Mouse (Mus musculus): Measurements from ENCODE around the gene Spag6l. TPM values are rescaled to one million over a fixed set of nuclear protein-coding genes. Genes with fewer than 3 reads are reported as not detected.
A peak's percentile ranks its signal among the peaks of the same experiment; 100 is the strongest.

Spag6l gene
- polyA plus RNA-seq, 1 experiment from 2014 or later, result 0.15 TPM

DNA sequence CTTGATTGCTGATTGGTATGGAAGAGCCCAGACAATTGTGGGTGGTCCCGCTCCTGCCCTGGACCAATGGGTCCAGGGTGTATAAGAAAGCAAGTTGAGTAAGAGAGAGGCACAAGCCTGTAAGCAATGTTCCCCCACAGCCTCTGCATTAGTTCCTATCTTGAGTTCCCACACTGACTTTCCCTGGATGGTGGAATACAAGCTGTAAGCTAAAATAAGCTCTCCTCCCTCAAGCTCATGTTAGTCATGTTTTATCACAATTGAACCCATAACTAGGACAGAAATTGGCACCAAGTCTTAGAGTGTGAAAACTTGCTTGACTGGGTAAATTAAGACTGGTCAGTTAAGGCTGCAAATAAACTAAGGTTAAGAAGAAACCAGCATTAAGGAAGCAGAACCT lies 26.3 kb upstream of the Spag6l start:
- no peaks in the 10 kb centered on the region for H3K4me1 ChIP-seq (replicated peaks)
- H3K27me3 ChIP-seq (replicated peaks), result no peaks in the 10 kb centered on the region
- no peak overlapping the region for H3K27ac ChIP-seq (ENCODE audit: poor library complexity, severe bottlenecking)
- no peak overlapping the region for H3K9ac ChIP-seq
- H3K36me3 ChIP-seq, result no peaks in the 10 kb centered on the region
- no peak overlapping the region for H3K4me2 ChIP-seq
- no peak overlapping the region for H3K4me3 ChIP-seq
- H3K9me3 ChIP-seq (replicated peaks), result peaks cover 7% of the 10 kb centered on the region; the same call in 1 of the 2 replicates
- ATAC-seq (ENCODE audit: insufficient number of reproducible peaks, low FRiP score), result no peak
- WGBS, result 91% methylated on average over 1 of the region's 1 CpGs

DNA sequence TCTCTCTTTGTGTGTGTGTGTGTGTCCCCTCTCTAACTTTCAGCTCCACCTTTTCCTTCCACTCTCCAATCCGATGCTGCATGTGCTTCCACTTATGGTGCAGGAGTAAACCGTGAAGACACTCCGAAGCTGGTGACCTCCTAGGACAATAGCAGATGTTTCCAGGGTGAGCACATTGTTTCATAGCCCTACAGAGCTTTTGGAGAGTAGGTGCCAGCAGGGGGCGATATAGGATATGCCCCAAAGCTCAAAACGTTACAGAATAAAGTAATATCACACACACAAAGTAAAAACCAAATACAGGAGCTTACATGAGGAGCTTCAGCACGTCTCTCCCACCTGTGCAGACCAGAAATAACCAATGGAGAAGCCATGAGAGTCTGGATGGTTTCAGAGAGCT lies 25.6 kb upstream of the Spag6l start:
- Histone ChIP-seq H3K27ac (ENCODE audit: poor library complexity, severe bottlenecking) (no peak overlapping the region), H3K9me3 (replicated peaks) (peaks cover 7% of the 10 kb centered on the region; the same call in 1 of the 2 replicates), H3K4me3 (no peak overlapping the region), H3K4me2 (no peak overlapping the region), H3K9ac (no peak overlapping the region), H3K36me3 (no peaks in the 10 kb centered on the region), H3K4me1 (replicated peaks) (no peaks in the 10 kb centered on the region), H3K27me3 (replicated peaks) (no peaks in the 10 kb centered on the region)
- ATAC-seq (ENCODE audit: insufficient number of reproducible peaks, low FRiP score), result no peak
- 28% methylated on average over 6 of the region's 6 CpGs for WGBS

DNA sequence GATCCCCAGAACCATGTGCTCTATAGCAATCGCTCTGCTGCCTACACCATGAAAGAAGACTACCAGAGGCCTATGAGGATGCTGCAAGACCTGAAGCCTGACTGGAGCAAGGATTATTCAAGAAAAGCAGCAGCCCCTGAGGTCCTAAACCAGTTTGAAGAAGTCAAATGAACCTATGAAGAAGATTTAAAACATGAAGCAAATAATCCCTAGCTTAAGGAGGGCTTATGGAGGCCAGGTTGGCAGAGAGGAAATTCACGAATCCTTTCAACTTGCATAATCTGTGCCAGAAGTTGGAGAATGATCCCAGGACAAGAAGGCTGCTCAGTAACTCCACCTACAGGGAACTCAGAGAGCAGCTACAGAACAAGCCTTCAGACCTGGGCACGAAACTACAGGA lies 23.2 kb upstream of the Spag6l start:
- Histone ChIP-seq H3K4me2 (no peak overlapping the region), H3K9me3 (replicated peaks) (peaks cover 7% of the 10 kb centered on the region; the same call in 1 of the 2 replicates), H3K4me1 (replicated peaks) (no peaks in the 10 kb centered on the region), H3K4me3 (no peak overlapping the region), H3K27me3 (replicated peaks) (no peaks in the 10 kb centered on the region), H3K27ac (ENCODE audit: poor library complexity, severe bottlenecking) (no peak overlapping the region), H3K36me3 (no peaks in the 10 kb centered on the region), H3K9ac (no peak overlapping the region)
- 80% methylated on average over 3 of the region's 3 CpGs for WGBS
- no peak for ATAC-seq (ENCODE audit: insufficient number of reproducible peaks, low FRiP score)

DNA sequence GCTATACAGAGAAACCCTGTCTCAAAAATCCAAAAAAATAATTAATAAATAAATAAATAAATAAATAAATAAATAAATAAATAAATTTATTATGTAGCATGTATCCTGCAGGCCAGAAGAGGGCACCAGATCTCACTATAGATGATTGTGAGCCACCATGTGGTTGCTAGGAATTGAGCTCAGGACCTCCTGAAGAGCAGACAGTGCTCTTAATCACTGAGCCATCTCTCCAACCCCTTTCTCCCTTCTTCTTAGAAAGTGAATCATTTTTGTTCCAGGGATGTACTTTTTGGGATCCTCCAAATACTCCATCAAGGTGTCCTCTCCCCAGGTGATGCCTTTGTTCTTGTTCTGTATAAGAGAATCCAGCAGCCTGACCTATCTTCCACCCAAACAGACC lies 19.9 kb upstream of the Spag6l start:
- Histone ChIP-seq H3K27me3 (replicated peaks) (no peaks in the 10 kb centered on the region), H3K9ac (no peak overlapping the region), H3K4me3 (no peak overlapping the region), H3K27ac (ENCODE audit: poor library complexity, severe bottlenecking) (no peak overlapping the region), H3K4me1 (replicated peaks) (no peaks in the 10 kb centered on the region), H3K4me2 (no peak overlapping the region), H3K36me3 (no peaks in the 10 kb centered on the region), H3K9me3 (replicated peaks) (peaks cover 7% of the 10 kb centered on the region; the same call in 1 of the 2 replicates)
- no peak for ATAC-seq (ENCODE audit: insufficient number of reproducible peaks, low FRiP score)

DNA sequence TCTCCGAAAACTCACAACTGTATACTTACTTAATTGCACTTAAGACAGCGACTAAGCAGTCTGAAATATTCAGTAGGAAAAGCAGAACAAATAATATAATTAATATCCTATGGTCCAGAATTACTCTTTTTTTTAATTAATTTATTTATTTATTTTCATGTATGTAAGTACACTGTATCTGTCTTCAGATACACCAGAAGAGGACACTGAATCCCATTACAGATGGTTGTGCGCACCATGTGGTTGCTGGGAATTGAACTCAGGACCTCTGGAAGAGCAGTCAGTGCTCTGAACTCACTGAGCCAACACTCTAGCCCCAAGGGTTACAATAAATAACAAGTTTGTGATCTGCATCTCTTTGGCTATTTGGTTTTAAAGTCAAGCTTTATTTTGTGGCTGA lies 415 bp upstream of the Spag6l start:
- Histone ChIP-seq H3K4me3 (no peak overlapping the region), H3K4me2 (0 out of 2 replicates have a peak overlapping the region, but pooled peaks have one; percentile 87), H3K9me3 (replicated peaks) (no peaks in the 10 kb centered on the region), H3K27ac (ENCODE audit: poor library complexity, severe bottlenecking) (no peak overlapping the region), H3K27me3 (replicated peaks) (no peaks in the 10 kb centered on the region), H3K9ac (no peak overlapping the region), H3K4me1 (replicated peaks) (no peaks in the 10 kb centered on the region), H3K36me3 (no peaks in the 10 kb centered on the region)
- WGBS, result 78% methylated on average over 3 of the region's 3 CpGs
- ATAC-seq (ENCODE audit: insufficient number of reproducible peaks, low FRiP score), result no peak

DNA sequence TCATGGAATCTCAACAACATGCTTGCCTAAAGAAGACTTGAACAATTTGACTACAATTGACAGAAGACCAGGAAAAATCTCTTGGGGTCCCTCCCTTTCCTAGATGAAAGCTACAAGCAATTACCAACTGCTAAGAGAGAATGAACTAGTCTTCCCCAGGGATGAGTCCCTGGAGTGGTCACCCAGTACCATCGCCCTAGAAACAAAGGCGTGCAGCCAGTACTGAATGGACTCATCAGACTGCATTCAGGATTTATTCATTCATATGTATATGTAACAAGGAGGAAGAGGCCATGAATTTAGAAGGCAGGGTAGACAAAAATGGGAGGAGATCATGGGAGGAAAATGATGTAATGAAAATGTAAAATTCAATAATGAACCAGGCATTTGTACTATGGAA lies 3.0 kb downstream of the Spag6l start:
- no peaks in the 10 kb centered on the region for H3K27me3 ChIP-seq (replicated peaks)
- H3K4me1 ChIP-seq (replicated peaks), result no peaks in the 10 kb centered on the region
- no peaks in the 10 kb centered on the region for H3K36me3 ChIP-seq
- H3K4me3 ChIP-seq, result no peak overlapping the region
- H3K9me3 ChIP-seq (replicated peaks), result no peaks in the 10 kb centered on the region
- no peak overlapping the region for H3K4me2 ChIP-seq
- H3K9ac ChIP-seq, result no peak overlapping the region
- ATAC-seq (ENCODE audit: insufficient number of reproducible peaks, low FRiP score), result no peak
- WGBS, result 89% methylated on average over 2 of the region's 2 CpGs
- no peak overlapping the region for H3K27ac ChIP-seq (ENCODE audit: poor library complexity, severe bottlenecking)

DNA sequence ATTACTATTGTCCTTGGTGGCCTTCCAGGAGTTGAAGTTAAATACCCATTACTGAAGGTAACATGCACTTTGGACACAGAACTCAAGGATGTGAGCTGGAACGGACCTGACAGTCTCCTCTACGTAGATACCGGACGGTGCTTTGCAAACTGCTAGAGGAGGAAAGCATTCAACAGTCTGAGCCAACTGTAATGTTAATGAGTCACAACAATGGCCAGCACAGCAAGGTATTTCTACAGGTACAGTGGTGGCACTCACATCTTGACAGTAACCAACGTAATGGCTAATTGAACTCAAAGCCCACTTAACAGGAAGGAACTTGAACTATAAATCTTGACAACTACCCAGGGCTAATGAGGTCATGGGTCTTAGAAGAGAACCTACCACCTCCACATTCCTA lies 3.8 kb downstream of the Spag6l start:
- no peak for ATAC-seq (ENCODE audit: insufficient number of reproducible peaks, low FRiP score)
- Histone ChIP-seq H3K9me3 (replicated peaks) (no peaks in the 10 kb centered on the region), H3K4me2 (no peak overlapping the region), H3K27me3 (replicated peaks) (no peaks in the 10 kb centered on the region), H3K4me3 (no peak overlapping the region), H3K27ac (ENCODE audit: poor library complexity, severe bottlenecking) (no peak overlapping the region), H3K36me3 (no peaks in the 10 kb centered on the region), H3K4me1 (replicated peaks) (no peaks in the 10 kb centered on the region), H3K9ac (no peak overlapping the region)
- WGBS, result 53% methylated on average over 5 of the region's 5 CpGs

DNA sequence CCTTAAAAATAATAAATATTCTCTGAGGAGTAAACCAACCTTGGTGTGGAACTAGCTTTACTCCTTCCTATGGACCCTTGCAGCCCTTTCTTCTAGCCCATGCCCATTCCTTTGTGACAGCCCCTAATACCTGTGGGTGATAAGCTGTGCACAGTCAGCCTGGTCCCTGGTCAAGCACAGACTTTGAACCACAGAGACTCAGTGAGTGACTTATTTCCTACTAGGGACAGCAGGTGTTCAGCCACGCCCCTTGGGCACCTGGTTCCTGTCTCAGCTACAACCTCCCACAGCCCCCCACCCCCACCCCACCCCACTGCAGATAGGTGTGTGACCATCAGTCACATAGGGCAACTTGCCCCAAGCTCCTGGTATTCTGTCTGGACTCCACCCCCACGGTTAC lies 22.9 kb downstream of the Spag6l start:
- H3K27ac ChIP-seq (ENCODE audit: poor library complexity, severe bottlenecking), result no peak overlapping the region
- H3K9me3 ChIP-seq (replicated peaks), result no peaks in the 10 kb centered on the region
- H3K27me3 ChIP-seq (replicated peaks), result no peaks in the 10 kb centered on the region
- H3K4me2 ChIP-seq, result no peak overlapping the region
- no peak overlapping the region for H3K9ac ChIP-seq
- ATAC-seq (ENCODE audit: insufficient number of reproducible peaks, low FRiP score), result no peak
- no peaks in the 10 kb centered on the region for H3K4me1 ChIP-seq (replicated peaks)
- H3K36me3 ChIP-seq, result no peaks in the 10 kb centered on the region
- no peak overlapping the region for H3K4me3 ChIP-seq
- 60% methylated on average over 2 of the region's 2 CpGs for WGBS

Other genes starting within 250 kb of the Spag6l start
- 11.4 and 12.1 TPM in 2 replicates for gene Fgd4, start 228.9 kb downstream of the Spag6l start, polyA plus RNA-seq (2016; fragmentation: Nextera tagmentation; extraction: Ambion mirVana)
- not detected in 2 replicates for gene Olfr19, start 153.1 kb downstream of the Spag6l start, polyA plus RNA-seq (2016; fragmentation: Nextera tagmentation; extraction: Ambion mirVana)
- gene Igll1, start 34.5 kb upstream of the Spag6l start, polyA plus RNA-seq (2016; fragmentation: Nextera tagmentation; extraction: Ambion mirVana), result 0.15 TPM in 1 of 2 replicates, not detected in the other
- gene Top3b, start 41.3 kb upstream of the Spag6l start, polyA plus RNA-seq (2016; fragmentation: Nextera tagmentation; extraction: Ambion mirVana), result 44.3 and 49.4 TPM in 2 replicates
- 0.70 and 1.1 TPM in 2 replicates for gene Vpreb1, start 41.4 kb upstream of the Spag6l start, polyA plus RNA-seq (2016; fragmentation: Nextera tagmentation; extraction: Ambion mirVana)
- gene Ppm1f, start 67.0 kb upstream of the Spag6l start, polyA plus RNA-seq (2016; fragmentation: Nextera tagmentation; extraction: Ambion mirVana), result 36.1 and 37.6 TPM in 2 replicates
- 133 TPM in 2 replicates for gene Mapk1, start 153.9 kb upstream of the Spag6l start, polyA plus RNA-seq (2016; fragmentation: Nextera tagmentation; extraction: Ambion mirVana)
- gene Ypel1, start 240.2 kb upstream of the Spag6l start, polyA plus RNA-seq (2016; fragmentation: Nextera tagmentation; extraction: Ambion mirVana), result 14.4 and 15.4 TPM in 2 replicates